Mouse (Mus musculus) activated CD4-positive, CD25-positive, alpha-beta regulatory T cell, adult 4 months (primary cell): ENCODE data around the gene Gm4565. TPM values are rescaled to one million over a fixed set of nuclear protein-coding genes. Genes with fewer than 3 reads are reported as not detected.
"Not testable (repeated sequence)": the region's sequence is repeated elsewhere in the genome, so short reads cannot be mapped to it uniquely, and the experiment has no call there.

Experiments
- ATAC-seq: one replicate; pipeline ENCODE4 v1.8.0; 2017
- polyA plus RNA-seq, 2 experiments: library from polyadenylated mRNA; unstranded; fragments of 100-300 nt; shearing (Covaris generic); gene quantifications; one replicate each; pipeline ENCODE4 v1.2.1; 2017

Gene Gm4565
- polyA plus RNA-seq, result under 1 TPM in 1 of 2 experiments, not detected in 1; 0.28 TPM

- ATAC-seq, result not testable (repeated sequence)
Measured at GRCm38 (mm10) chr7:22588027-22588426, at the start of gene Gm4565. Gene Gm4565 (minus strand): TSS chr7:22588127.

GRCm38 (mm10) chr7:22565243-22565642, 22.7 kb downstream of the Gm4565 start, which contains the start of gene Gm4201:
Gene Gm4201 (minus strand): TSS chr7:22565343.
- not testable (repeated sequence) for ATAC-seq

DNA sequence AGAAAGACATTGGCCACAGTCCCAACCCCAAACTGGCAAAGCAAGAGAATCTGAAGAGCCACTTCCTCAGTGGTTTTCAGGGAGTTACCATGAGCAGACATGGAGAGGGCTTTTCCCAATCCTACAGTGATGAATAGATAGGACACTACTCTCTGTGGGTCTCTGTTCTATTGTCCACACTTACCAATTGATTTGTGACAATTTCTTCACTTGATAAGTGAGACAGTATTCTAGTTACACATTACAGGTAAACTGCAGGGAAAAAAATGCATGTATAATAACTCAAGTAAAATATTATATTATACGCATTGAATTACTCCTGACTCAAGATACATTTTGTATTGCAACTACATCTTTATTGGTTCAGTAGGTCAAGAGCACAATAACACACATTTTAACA, 53.1 kb downstream of the Gm4565 start, which contains the start of gene Gm8677:
Gene Gm8677 (minus strand): TSS at position 101 of the 400 bp plus-strand sequence.
- ATAC-seq, result not testable (repeated sequence)

Other genes with a start within 250 kb of the Gm4565 start
- not detected for gene Gm8660, start 217.1 kb downstream of the Gm4565 start, polyA plus RNA-seq
- not detected for gene Vmn1r148, start 174.5 kb downstream of the Gm4565 start, polyA plus RNA-seq
- gene Vmn1r149, start 149.9 kb downstream of the Gm4565 start, polyA plus RNA-seq, result not detected
- not detected for gene Gm10665, start 124.1 kb downstream of the Gm4565 start, polyA plus RNA-seq
- gene Vmn1r151, start 88.4 kb downstream of the Gm4565 start, polyA plus RNA-seq, result not detected
- gene Vmn1r152, start 65.2 kb downstream of the Gm4565 start, polyA plus RNA-seq, result not detected
- not detected for gene Gm8677, start 53.2 kb downstream of the Gm4565 start, polyA plus RNA-seq
- not detected for gene Gm4201, start 22.8 kb downstream of the Gm4565 start, polyA plus RNA-seq
- not detected for gene Vmn1r155, start 69.9 kb upstream of the Gm4565 start, polyA plus RNA-seq
- gene Gm8693, start 104.2 kb upstream of the Gm4565 start, polyA plus RNA-seq, result not detected
- not detected for gene Gm4567, start 131.6 kb upstream of the Gm4565 start, polyA plus RNA-seq
- under 1 TPM in 1 of 2 experiments, not detected in 1; 0.46 TPM for gene Vmn1r157, start 173.6 kb upstream of the Gm4565 start, polyA plus RNA-seq
- not detected for gene Vmn1r158, start 202.7 kb upstream of the Gm4565 start, polyA plus RNA-seq